Mouse (Mus musculus): Measurements from ENCODE around the gene Arpc2.
A peak's percentile ranks its signal among the peaks of the same experiment; 100 is the strongest.

Arpc2 gene

GRCm38 (mm10) chr1:74235938-74236589, at the start of gene Arpc2:
Gene Arpc2, plus strand, starts transcription at chr1:74236084.
- DNase-seq (ENCODE audit: low spot score in 2 of 2), result peak; percentile 95 to 97

DNA sequence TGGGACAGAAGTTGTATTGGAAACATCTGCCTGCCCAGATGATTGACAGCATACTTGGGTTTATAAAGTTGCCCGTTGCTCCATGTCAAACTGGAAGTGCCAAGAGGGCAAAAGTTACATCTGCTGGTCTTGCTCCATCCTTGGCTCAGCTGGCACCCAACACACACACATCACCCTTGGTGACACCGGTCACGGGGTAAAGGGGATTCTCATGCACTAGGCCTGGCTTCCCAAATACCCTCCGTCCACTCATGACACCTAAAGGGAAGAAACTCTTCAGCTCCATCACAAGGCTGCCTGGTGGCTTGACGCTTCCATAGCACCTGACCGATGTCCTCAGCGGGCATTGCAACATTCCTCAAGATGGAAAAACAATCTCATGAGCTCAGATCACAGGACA, 45.4 kb upstream of the Arpc2 start:
- no peak for DNase-seq (ENCODE audit: low spot score in 2 of 2)

DNA sequence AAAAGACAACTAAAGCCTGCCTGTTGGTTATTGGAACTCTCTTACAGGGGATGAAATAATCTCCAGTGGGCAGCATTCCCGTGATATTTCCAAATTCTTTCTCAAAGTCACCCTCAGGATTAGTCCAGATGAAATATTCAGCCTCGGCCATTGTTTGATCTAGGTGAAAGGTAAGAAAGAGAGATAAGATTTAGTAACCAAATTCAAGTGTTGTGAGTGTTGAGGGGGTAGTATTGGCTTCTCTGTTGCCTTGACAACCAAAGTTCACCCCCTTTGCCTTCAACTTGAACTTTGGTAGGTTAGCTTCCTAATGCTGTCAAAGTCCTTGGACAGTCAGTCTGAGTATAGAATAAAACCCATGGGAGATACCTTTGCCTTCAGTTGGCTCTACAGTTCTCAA, 43.2 kb upstream of the Arpc2 start:
- no peak for DNase-seq (ENCODE audit: low spot score in 2 of 2)

DNA sequence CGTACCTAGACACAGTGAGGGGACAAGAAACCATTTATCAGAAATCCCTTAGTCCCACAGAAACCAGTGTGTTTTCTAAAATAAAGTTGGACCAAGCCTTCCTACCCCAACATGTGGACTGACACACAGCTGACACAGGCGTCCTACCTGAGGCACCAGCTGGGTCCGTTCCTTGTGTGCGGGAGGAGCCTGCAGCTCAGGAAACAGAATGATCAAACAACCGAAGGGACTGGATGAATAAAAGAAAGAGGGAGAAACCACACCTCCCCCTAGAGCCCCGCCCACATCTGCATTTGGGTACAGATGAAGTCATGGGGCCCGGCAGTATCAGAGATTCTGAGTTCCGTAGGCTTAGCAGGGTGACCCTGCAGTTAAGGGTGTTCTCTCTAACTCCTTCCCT, 41.4 kb upstream of the Arpc2 start, which contains the start of gene Cxcr1:
TSS of gene Cxcr1 (minus strand) at position 187 of the 400 bp plus-strand sequence.
- no peak for DNase-seq (ENCODE audit: low spot score in 2 of 2)

- peak in 1 of 2 experiments; percentile 24 for DNase-seq (ENCODE audit: low spot score in 2 of 2)
Measured at GRCm38 (mm10) chr1:74195961-74196360, 39.9 kb upstream of the Arpc2 start.

DNA sequence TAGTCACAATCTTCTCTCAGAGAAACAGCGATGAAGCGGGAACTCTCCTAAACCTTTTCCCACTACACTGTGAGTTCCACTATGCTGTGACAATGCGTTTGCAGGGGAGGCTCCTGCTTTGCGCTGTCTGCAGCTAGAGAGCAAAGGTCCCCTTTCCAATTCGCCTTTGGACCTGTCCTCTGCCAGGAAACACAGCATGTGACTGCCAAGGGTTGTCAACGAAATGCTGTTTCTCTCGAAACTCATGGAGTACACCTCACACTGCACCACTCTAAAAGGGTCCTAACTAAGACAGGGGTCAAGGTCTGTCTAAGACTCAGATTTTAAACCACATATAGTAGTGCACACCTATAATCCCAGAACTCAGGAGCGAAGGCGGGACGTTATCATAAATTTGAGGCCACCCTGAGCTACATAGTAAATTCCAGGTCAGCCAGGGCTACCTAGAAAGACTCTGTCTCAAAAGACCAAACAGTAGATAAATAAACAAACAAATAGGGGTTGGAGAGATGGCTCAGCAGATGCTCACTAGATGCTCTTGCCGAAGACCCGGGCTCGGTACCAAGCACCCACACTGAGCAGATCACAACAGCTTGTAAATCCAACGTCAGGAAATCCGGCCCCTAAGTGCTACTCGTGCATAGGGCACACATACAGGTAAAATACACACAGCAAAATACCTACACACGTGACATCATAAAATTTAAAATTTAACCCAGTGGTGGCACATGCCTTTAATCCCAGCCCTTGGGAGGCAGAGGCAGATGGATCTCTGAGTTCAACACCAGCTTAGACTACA, 39.1 kb upstream of the Arpc2 start:
- no peak for DNase-seq (ENCODE audit: low spot score in 2 of 2)

- DNase-seq (ENCODE audit: low spot score in 2 of 2), result no peak
Measured at GRCm38 (mm10) chr1:74197726-74198470, 38.0 kb upstream of the Arpc2 start.

DNA sequence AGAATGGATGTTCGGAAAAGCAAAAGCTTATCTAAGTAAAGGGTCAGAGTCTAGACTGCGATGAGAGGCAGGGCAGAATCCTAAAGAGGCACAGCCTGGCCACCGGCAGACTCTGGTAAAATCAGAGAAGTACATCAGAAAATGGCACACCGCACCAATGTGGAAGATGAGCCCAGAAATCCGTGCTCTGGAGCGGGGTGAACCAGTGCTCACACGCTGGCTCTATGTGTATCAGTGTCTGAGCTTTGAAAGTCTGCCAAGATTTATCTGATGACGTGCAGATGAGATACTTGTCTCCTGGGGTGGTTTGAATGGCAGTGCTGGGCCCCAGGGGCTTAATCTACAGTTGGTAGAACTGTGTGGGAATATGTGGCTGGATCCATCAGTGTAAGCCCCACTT, 36.8 kb upstream of the Arpc2 start:
- DNase-seq (ENCODE audit: low spot score in 2 of 2), result no peak

DNA sequence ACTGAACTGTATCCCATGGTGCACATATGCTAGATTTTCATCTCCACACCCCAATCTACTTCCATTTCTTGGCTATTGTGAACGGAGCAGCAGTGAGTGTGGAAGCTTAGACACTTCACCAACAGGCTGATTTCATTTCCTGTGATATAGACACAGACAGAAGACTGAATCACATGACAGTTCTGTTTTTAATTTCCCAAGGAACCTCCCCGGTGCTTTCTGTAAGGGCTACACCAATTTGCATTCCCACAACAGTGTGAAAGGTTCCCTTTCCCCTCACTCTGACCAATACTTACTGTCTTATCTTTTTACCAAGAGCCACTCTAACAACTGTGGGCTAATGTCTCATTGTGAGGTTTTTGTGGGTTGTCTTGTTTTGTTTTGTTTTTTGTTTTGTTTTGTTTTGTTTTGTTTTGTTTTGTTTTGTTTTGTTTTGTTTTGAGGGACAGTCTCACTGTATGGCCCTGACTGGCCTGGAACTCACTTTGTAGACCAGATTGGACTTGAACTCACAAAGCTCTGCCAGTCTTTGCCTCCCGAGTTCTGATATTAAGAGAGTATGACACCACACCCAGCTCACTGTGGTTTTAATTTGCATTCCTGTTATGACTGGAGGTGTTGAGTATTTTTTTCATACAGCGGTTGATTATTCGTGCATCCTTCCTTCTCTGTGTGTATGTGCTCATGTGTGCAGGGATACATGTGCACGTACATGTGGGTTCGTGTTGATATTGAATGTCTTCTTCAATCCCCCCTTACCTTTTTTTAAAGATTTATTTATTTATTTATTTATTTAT, 34.6 kb upstream of the Arpc2 start:
- DNase-seq (ENCODE audit: low spot score in 2 of 2), result no peak

GRCm38 (mm10) chr1:74203457-74203856, 32.4 kb upstream of the Arpc2 start:
- no peak for DNase-seq (ENCODE audit: low spot score in 2 of 2)

GRCm38 (mm10) chr1:74205881-74206280, 30.0 kb upstream of the Arpc2 start:
- DNase-seq (ENCODE audit: low spot score in 2 of 2), result peak in 1 of 2 experiments; percentile 12

GRCm38 (mm10) chr1:74206642-74207041, 29.2 kb upstream of the Arpc2 start:
- DNase-seq (ENCODE audit: low spot score in 2 of 2), result no peak

GRCm38 (mm10) chr1:74207906-74208305, 28.0 kb upstream of the Arpc2 start:
- DNase-seq (ENCODE audit: low spot score in 2 of 2), result no peak

GRCm38 (mm10) chr1:74208941-74209340, 26.9 kb upstream of the Arpc2 start:
- no peak for DNase-seq (ENCODE audit: low spot score in 2 of 2)

DNA sequence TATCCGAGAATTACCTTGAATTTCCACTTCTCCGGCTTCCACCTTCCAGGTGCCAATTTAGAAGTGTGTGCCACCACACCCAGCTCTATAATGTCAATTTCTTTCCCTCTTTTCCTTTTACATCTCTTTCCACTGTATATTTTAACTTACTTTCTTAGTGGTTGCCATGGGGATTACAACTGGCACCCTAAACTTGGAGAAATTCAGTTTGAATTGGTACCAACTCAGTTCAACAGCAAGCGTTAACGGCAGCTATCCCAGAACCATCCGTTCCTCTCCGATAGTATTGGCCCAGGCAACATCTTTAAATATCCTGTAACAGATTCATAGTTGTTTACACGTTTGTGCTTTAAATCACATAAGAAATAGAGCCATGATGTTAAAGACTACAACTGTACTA, 16.0 kb upstream of the Arpc2 start:
- no peak for DNase-seq (ENCODE audit: low spot score in 2 of 2)

- no peak for DNase-seq (ENCODE audit: low spot score in 2 of 2)
Measured at GRCm38 (mm10) chr1:74227317-74227716, 8.6 kb upstream of the Arpc2 start.

- DNase-seq (ENCODE audit: low spot score in 2 of 2), result no peak
Measured at GRCm38 (mm10) chr1:74229942-74230341, 5.9 kb upstream of the Arpc2 start.

GRCm38 (mm10) chr1:74230992-74231391, 4.9 kb upstream of the Arpc2 start:
- DNase-seq (ENCODE audit: low spot score in 2 of 2), result no peak

- peak in 1 of 2 experiments; percentile 45 for DNase-seq (ENCODE audit: low spot score in 2 of 2)
Measured at GRCm38 (mm10) chr1:74236590-74237317, 870 bp downstream of the Arpc2 start.

- DNase-seq (ENCODE audit: low spot score in 2 of 2), result no peak
Measured at GRCm38 (mm10) chr1:74237671-74238070, 1.8 kb downstream of the Arpc2 start.

DNA sequence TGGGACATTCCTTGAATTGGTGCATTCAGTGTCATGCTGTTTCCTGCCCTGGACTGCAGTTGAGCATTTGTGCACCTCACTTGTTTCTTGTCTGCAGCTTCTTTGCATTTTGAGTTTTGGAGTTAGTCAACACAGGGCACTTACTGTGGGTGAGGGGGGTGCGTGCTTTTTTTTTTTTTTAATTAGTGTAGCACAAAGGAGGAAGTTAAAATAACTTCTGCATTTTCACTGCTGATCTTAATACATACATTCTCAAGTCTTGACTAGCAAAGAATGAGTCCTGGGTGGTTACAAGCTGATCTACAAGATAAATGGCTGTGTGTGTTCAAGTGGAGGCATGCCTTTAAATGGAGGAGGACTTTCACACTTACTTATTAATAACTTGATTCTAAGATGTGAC, 2.3 kb downstream of the Arpc2 start:
- DNase-seq (ENCODE audit: low spot score in 2 of 2), result no peak

All from urinary bladder, adult 18-20 months (tissue).